Mouse (Mus musculus): Measurements from ENCODE around the gene Smim7.

DNA sequence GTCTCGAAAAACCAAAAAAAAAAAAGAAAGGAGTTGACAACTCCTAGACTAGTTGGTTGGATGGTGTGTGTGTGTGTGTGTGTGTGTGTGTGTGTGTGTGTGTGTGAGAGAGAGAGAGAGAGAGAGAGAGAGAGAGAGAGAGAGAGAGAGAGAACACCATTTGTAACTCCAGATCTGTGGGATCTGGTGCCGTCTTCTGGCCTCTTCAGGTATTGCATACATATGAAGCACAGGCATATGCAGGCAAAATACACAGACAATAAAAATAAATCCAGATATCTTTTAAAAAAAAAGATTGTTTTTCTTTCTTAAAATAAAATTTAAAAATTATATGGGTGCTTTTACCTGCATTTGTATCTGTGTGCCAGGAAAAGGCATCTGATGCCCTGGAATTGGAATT is 19.3 kb upstream of the Smim7 start:
- no peak for TF ChIP-seq TAL1 (IDR thresholded peaks at IDR 0.05; ENCODE audit: low read length)
- no peak for TF ChIP-seq GATA1 (IDR thresholded peaks at IDR 0.05; ENCODE audit: low read length)
